Mouse (Mus musculus): Measurements from ENCODE around the gene Olfr1385.
"Not testable (repeated sequence)": the region's sequence is repeated elsewhere in the genome, so short reads cannot be mapped to it uniquely, and the experiment has no call there.

Gene Olfr1385

GRCm38 (mm10) chr11:49488770-49489169 is at the start of gene Olfr1385:
Olfr1385 (plus strand) TSS chr11:49489070.
- in situ Hi-C loops (cut with MboI; ENCODE audit: unreplicated experiment in 2 of 2): not testable (repeated sequence)

- in situ Hi-C loops (cut with MboI; ENCODE audit: unreplicated experiment in 2 of 2): no loop called here
Measured at GRCm38 (mm10) chr11:49455043-49455442, 33.8 kb upstream of the Olfr1385 start, which contains the start of gene Olfr1387. Olfr1387 (plus strand) TSS chr11:49455343.

GRCm38 (mm10) chr11:49464746-49465145 is 24.1 kb upstream of the Olfr1385 start, which contains the start of gene Olfr1386:
Olfr1386 (plus strand) TSS chr11:49465046.
- in situ Hi-C loops (cut with MboI; ENCODE audit: unreplicated experiment in 2 of 2): not testable (repeated sequence)

GRCm38 (mm10) chr11:49485973-49486372 is 2.9 kb upstream of the Olfr1385 start:
- in situ Hi-C loops (cut with MboI; ENCODE audit: unreplicated experiment in 2 of 2): no loop called here

- in situ Hi-C loops (cut with MboI; ENCODE audit: unreplicated experiment in 2 of 2): no loop called here
Measured at GRCm38 (mm10) chr11:49518086-49518485, 29.2 kb downstream of the Olfr1385 start.

- in situ Hi-C loops (cut with MboI; ENCODE audit: unreplicated experiment in 2 of 2): no loop called here
Measured at GRCm38 (mm10) chr11:49519348-49519747, 30.5 kb downstream of the Olfr1385 start, which contains the start of gene Olfr1383. Olfr1383 (plus strand) TSS chr11:49519648.

- in situ Hi-C loops (cut with MboI; ENCODE audit: unreplicated experiment in 2 of 2): no loop called here
Measured at GRCm38 (mm10) chr11:49527947-49528346, 39.1 kb downstream of the Olfr1385 start, which contains the start of gene Olfr1382. Olfr1382 (plus strand) TSS chr11:49528247.

GRCm38 (mm10) chr11:49532761-49533160 is 43.9 kb downstream of the Olfr1385 start:
- in situ Hi-C loops (cut with MboI; ENCODE audit: unreplicated experiment in 2 of 2): no loop called here

GRCm38 (mm10) chr11:49536631-49537030 is 47.8 kb downstream of the Olfr1385 start:
- in situ Hi-C loops (cut with MboI; ENCODE audit: unreplicated experiment in 2 of 2): not testable (repeated sequence)

GRCm38 (mm10) chr11:49543149-49543548 is 54.3 kb downstream of the Olfr1385 start, which contains the start of gene Olfr1381:
Olfr1381 (plus strand) TSS chr11:49543449.
- in situ Hi-C loops (cut with MboI; ENCODE audit: unreplicated experiment in 2 of 2): not testable (repeated sequence)

Data from v-Abl transformed pro-B cells (cell line).